Mouse (Mus musculus) hindbrain, embryonic 12.5 days (tissue): ENCODE measurements around the gene Gch1. TPM values are rescaled to one million over a fixed set of nuclear protein-coding genes. Genes with fewer than 3 reads are reported as not detected.

ENCODE experiments used
- polyA plus RNA-seq: library from polyadenylated mRNA; unstranded; fragments of >200 nt; fragmentation: Nextera tagmentation; extraction: Ambion mirVana; gene quantifications from 2 replicates; pipeline ENCODE4 v1.2.1, GENCODE M21; 2016

Gene Gch1
- polyA plus RNA-seq, 1 experiment from 2014 or later: 3.8 TPM

Other genes with a start within 250 kb of the Gch1 start
- 33.9 and 34.5 TPM in 2 replicates for gene Wdhd1, start 87.4 kb upstream of the Gch1 start, polyA plus RNA-seq
- 3.7 and 3.9 TPM in 2 replicates for gene Socs4, start 87.5 kb upstream of the Gch1 start, polyA plus RNA-seq
- gene Mapk1ip1l, start 108.9 kb upstream of the Gch1 start, polyA plus RNA-seq: 79.8 and 85.3 TPM in 2 replicates
- gene Lgals3, start 178.3 kb upstream of the Gch1 start, polyA plus RNA-seq: 1.5 and 2.0 TPM in 2 replicates
- gene Dlgap5, start 229.0 kb upstream of the Gch1 start, polyA plus RNA-seq: 35.0 and 40.0 TPM in 2 replicates